Mouse (Mus musculus): ENCODE data around the gene 2310022A10Rik.

The 2310022A10Rik gene

DNA sequence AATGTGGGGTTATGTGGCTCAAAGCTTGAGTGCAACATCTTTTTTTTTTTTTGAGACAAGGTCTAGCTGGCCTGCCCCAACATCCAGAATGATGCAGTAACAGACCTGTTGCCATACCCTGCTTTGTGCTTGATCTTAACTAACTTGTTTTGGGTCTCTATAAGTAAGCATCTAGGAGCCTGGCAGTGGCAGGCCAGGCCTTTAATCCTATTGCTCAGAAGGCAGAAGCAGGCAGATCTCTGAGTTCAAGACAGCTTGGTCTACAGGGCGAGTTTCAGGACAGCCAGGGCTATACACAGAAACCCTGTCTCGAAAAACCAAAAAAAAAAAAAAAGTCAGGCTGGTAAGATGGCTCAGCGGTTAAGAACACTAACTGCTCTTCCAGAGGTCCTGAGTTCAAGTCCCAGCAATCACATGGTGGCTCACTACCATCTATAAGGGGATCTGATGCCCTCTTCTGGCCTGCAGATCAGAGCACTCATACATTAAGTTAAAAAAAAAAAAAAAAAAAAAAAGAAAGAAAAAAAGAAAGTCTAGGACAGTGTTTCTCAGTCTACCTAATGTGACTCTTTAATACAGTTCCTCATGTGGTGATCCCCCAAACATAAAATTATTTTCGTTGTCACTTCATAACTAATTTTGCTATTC, 37.7 kb downstream of the 2310022A10Rik start:
- DNase-seq (ENCODE audit: low spot score in 2 of 2), result peak in 1 of 2 experiments; percentile 1

DNA sequence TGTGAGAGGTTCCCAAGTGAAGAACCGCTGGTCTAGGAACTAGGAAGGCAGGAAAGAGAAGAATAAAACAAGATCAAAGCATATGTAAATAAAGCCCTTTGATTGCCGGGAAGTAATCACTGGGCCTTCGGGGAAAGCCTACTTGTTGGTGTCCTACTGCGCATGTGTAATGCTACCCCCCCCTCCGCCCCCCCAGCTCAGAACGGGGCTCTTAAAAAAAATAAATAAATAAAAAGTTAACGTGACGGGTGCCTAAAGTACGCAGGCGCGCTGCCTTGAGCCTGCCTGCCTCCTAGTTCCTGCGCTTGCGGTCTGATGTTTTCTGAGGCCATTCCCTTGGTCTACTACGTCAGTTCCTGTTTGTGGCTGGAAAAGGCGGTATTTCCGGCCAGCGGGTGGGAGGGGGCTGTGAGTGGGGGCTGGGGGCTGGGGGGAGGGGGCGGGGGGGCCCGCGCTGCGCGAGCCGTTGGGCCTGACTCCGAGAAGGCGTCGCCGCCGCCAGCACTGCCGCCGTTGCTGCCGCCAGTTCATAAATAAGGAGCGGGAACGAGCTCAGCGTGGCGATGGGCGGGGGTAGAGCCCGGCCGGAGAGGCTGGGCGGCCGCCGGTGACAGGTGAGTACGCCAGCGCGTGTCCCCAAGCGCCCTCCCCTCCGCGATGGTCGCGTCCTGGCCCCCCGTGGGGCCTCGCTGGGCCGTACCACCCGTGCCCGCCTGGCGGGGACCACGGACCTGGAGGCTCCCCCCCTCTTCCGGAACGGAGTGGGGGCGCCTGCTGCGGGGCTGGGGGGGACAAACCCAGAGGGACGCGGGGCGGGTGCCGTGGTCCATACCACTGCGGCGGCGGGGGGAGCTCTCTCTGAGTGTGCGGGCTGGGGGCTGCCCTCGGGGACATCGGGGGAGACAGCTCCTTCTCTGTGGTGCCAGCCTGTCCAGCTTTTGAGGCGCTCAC, 38.5 kb downstream of the 2310022A10Rik start, which contains the start of gene Akt2:
TSS of gene Akt2 (plus strand) at position 287 of the 951 bp plus-strand sequence.
- peak; percentile 92 for DNase-seq (ENCODE audit: low spot score in 2 of 2)

DNA sequence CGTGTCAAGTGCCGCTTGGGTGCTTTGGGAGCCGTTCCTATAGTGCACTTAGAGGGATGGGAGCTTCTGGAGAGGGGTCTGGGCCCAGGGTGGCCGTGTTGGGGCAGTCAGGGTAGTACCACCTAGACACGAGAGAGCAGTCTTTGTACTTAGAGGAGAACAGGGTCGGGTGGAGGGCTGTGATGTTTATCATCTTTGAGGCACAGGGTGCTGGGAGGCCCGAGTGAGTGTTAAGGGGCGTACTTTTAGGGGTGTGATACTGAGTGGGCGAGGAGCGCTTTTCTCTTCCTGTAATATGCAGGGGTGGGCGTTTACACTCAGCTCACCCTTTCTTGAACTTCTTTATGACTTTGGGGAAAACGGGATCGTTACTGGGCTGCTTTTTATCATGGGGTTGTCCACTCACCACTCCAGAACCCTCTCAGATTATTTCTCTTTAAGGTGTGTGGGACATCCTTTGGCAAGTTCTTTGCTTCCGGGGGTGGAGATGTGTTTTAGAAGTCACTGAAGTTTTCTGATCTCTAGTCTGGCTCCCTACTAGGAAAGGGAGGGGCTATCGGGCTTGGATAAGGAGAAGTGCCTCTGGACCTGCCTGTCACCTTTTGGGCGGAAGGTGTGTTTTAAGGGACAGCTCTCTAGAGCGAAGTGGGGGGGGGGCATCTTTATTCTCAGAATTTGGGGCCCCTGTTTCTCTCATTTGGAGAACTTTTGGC, 39.3 kb downstream of the 2310022A10Rik start:
- peak in 1 of 2 experiments; percentile 60 for DNase-seq (ENCODE audit: low spot score in 2 of 2)

DNA sequence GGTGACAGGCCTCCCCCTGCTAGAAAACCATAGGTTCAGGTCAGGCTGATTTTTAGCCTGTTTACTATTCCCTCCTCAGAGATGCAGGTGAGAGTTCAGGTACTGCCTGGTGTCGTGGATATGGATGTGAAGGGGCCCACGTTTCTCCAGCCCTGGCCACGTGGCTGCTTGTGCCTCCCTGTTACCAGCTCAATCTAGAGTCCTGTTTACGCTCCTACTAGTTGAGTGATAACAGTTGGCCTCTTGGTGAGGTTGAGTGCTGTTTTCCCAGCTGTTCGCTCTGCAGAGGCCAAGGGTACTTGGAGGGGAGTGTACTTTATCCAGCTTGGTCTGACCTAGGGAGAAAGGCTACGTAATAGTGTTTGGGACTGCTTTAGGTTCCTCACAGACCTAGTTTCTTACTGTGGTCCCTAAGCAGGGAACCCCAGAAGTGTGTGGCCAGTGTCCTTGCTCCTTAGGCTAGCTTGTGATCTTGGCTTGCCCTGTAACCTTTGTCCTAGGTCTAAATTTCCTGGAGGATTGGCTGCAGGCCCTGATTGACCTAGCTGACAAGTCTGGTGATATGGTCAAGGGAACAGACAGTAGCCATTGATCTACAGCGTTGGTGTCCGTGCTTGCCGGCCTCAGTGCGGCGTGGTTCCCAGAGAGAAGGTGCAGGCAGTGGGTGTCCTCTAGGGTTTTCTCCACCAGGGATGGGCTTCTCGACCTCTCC, 40.1 kb downstream of the 2310022A10Rik start:
- DNase-seq (ENCODE audit: low spot score in 2 of 2), result peak in 1 of 2 experiments; percentile 12

GRCm38 (mm10) chr7:27596586-27597503, 43.8 kb downstream of the 2310022A10Rik start:
- no peak for DNase-seq (ENCODE audit: low spot score in 2 of 2)

DNA sequence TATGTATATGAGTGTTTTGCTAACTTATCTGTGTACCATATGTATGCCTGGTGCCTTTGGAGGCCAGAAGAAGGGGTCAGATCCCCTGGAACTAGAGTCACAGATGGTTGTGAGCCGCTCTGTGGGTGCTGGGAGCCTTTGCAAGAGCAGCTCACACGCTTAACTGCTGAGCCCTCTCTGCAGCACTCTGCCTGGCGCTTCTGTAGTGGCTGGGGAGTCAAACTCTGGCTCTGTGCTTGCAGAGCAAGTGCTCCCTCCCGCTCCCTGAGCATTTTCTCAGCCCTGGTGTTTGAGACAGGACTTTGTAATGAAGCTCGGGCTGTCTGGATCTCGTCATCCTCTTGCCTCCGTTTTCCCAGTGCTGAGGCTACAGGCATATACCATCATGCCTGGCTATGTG, 45.0 kb downstream of the 2310022A10Rik start:
- DNase-seq (ENCODE audit: low spot score in 2 of 2), result no peak

DNA sequence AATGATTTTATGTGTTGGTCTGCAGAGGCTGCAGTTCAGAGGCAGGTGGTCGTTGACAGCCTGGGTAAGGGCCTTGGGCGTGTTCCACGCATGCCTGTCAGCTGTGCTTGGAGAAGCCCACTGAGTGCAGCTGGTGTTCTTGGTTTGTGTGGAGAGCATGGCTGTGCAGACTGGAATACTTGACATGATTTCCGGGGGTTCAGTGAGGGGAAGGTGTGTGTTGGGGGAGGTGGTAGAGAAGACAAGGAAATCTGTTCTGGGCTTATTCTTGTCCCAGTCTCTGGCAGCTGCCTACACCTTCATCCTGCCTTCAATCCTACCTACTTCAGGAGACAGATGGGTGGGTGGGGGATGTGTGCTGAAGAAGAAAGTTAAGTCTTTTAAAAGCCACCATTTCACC, 48.6 kb downstream of the 2310022A10Rik start:
- peak; percentile 73 to 87 for DNase-seq (ENCODE audit: low spot score in 2 of 2)

GRCm38 (mm10) chr7:27602161-27602560, 49.1 kb downstream of the 2310022A10Rik start:
- DNase-seq (ENCODE audit: low spot score in 2 of 2), result no peak

GRCm38 (mm10) chr7:27602835-27603234, 49.8 kb downstream of the 2310022A10Rik start:
- no peak for DNase-seq (ENCODE audit: low spot score in 2 of 2)

DNA sequence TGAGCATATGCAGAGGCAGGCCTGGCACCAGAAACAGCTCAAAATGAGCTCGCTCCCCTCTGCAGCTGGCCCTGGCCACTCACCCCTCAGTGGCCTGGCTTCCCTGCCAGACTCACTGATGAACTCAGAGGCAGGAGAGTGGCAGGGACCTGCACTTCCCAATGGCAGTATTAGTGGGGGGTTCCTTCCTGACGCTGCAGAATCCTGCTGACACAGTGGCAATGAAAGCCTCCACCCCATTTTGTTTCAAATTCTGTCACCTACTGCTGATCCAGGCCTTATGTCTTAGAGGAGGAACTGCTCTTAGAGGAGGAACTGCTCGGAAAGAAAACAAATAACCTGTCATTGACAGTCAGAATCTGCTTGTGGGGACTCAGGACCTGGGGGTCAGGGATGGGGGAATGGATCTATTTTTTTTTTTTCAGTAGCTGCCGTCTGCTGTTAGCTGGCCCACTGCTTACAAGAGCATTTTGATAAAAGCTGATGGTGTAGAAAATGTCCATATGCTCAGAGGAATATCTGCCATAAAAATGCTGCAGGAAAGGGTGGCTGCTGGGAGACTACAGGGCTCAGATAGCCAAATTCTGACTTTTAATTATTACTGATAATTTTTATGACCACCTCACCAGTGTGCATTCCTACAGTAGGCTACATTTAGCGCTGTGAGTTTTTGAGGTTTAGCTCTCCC, 51.8 kb downstream of the 2310022A10Rik start:
- DNase-seq (ENCODE audit: low spot score in 2 of 2), result no peak

DNA sequence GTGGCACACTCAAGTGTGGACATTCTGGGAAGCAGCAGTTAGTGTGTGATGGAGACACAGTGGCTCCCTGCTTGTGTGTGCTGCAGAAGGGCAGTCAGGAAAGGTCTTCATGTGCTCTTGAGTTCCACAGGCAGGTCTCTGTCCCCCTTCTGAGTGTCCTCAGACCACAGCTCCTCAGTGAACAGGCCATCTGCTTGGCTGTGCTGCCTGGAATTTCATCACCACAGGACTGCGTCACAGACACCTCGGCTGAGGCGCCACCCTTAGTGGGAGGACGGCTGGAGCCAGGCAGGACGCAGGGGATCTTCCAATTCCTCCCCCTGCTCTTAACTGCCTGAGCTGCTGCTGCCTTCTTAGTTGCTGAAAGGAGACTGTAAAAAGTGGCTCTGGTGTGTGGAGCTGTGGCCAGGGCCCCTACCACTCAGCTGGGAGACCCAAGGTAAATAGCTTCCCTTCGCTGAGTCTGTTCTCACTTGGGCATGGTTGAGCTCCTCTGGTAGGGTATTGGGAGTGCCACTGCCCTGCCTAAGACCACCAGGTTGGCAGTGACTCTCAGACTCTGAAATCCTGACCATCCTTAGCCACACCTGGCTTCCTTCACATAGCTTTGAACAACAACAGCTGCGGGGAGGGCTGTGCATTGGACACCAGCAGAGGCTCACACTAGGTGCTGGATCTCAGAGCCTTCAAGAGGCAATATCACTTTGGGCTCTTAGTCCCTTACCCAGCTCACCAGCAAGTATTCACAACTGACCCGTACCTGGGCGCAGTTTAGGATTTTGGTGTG, 52.7 kb downstream of the 2310022A10Rik start:
- peak; percentile 73 to 86 for DNase-seq (ENCODE audit: low spot score in 2 of 2)

DNA sequence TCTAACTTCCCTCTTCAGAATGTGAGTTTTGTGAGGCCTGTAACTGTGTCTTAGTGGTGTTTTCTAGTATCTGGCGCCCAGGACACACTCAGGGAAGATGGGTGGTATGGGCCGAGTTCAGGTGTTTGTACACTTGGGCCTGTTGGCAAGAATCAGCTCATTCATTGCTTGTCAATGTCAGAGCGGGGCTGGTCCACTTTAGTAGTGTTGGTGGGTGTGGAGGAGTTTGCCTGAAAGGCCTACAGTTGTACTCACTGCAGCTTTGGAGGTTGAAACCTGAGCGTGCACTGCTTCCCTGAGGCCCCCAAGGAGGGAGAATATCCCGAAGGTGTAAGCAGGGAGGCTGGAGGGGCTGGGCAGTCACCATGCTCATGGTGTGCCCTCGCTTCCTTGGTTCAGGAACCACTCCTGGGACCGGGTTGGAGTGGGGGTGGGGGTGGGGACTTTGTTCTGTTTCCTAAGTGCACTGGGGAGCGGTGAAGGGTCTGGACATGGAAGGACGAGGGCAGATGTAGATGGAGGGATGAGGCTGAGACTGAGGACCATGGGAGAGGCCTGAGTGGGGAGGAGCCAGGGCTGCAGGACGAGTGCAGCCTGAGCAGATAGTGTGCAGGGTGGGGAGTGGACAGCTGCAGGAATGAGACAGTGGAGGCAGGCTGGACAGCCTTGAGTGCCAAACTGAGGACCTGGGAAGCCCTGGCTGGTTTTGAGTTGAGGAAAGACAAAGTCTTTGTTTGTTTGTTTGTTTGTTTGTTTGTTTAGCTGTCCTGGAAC, 53.6 kb downstream of the 2310022A10Rik start:
- no peak for DNase-seq (ENCODE audit: low spot score in 2 of 2)

GRCm38 (mm10) chr7:27607580-27607979, 54.5 kb downstream of the 2310022A10Rik start:
- DNase-seq (ENCODE audit: low spot score in 2 of 2), result peak in 1 of 2 experiments; percentile 62

DNA sequence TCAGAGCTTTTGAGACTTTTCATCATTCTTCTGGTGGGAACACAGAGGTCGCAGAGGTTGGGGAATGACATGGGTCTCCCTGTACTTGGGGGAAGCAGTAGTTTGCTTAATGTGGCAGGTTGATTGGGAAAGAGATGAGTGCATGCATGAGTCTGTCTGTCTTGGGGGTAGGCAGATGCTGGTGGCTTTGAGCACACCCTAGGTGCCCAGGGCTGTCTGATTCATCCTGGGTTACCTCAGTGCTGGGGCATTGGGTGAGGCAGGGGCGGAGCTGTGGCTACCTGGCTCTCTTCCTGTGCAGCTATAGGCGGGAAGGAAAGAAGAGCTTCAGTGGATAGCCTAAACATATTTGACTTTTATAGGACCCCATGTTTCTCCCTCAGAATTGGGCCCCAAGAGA, 55.1 kb downstream of the 2310022A10Rik start:
- no peak for DNase-seq (ENCODE audit: low spot score in 2 of 2)

DNA sequence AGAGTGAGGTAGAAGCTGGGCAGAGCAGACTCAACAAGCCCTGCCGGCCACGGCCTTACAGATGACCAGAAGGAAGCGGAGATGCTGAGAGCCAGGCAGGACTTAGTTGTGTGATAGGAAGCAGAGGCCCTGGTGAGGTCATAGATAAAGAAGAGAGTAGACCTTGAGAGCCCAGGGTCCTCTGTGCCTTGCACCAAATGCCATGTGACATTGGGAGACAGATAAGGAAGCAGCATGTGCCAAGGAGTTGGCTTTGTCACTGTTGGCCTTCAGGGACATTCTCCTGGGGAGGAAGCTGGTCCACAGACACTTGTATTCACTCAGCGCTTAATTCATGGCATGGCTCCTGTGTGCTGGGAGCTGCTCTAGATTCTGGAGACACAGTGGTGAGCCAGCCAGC, 56.3 kb downstream of the 2310022A10Rik start:
- DNase-seq (ENCODE audit: low spot score in 2 of 2), result no peak

DNA sequence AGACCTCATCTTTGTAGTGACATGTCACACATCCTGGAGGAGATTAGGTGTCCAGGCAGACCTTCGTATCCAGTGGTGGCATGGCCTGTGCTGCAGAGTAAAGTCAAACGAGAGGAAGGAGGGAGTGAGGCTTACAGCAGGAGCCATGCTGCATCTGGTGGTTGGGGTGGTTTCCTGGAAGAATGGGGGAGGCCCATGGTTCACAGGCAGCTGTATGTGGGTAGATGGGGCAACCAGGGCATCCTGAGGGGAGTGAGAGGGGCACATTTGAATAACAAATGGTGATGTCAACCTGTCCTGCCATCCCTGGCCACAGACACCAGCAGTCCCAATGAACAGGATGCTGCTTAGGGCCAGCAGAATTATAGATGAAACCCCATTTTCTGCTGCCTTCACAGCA, 56.7 kb downstream of the 2310022A10Rik start:
- no peak for DNase-seq (ENCODE audit: low spot score in 2 of 2)

- DNase-seq (ENCODE audit: low spot score in 2 of 2), result no peak
Measured at GRCm38 (mm10) chr7:27610370-27610769, 57.3 kb downstream of the 2310022A10Rik start.

- no peak for DNase-seq (ENCODE audit: low spot score in 2 of 2)
Measured at GRCm38 (mm10) chr7:27610871-27611270, 57.8 kb downstream of the 2310022A10Rik start.

Measured in frontal cortex, postnatal 36 days (tissue).